Mouse (Mus musculus) forebrain, embryonic 16.5 days (tissue): ENCODE results near the gene Prdm11. TPM values are rescaled to one million over a fixed set of nuclear protein-coding genes. Genes with fewer than 3 reads are reported as not detected.

Source experiments
- ATAC-seq: fragments of 200-750 bp; cut with Nextera tagmentation; 2 replicates; pipeline ENCODE4 v1.8.0; 2017; ENCODE audit warnings: mild to moderate bottlenecking, moderate library complexity
- H3K27ac ChIP-seq: fragments of 300-500 bp; sonication (generic); 2 replicates; pipeline ENCODE4 v1.5.1; 2014; ENCODE audit warnings: low read length, control low read depth
- H3K27me3 ChIP-seq: fragments of 300-500 bp; sonication (generic); replicated peaks from 2 replicates; pipeline ENCODE4 v1.6.1; 2014; ENCODE audit warnings: low read length; ENCODE audit not compliant: control insufficient read depth, insufficient read depth
- H3K36me3 ChIP-seq: fragments of 300-500 bp; sonication (generic); 2 replicates; pipeline ENCODE4 v1.6.1; 2014; ENCODE audit not compliant: control insufficient read depth, insufficient read depth
- H3K4me1 ChIP-seq: fragments of 300-500 bp; sonication (generic); replicated peaks from 2 replicates; pipeline ENCODE4 v1.6.1; 2014; ENCODE audit warnings: low read length; ENCODE audit not compliant: control insufficient read depth, insufficient read depth
- H3K4me2 ChIP-seq: fragments of 300-500 bp; sonication (generic); 2 replicates; pipeline ENCODE4 v1.6.1; 2014; ENCODE audit warnings: mild to moderate bottlenecking, low read length, control low read depth
- H3K4me3 ChIP-seq: fragments of 300-500 bp; sonication (generic); replicated peaks from 2 replicates; pipeline ENCODE4 v1.5.1; 2014; ENCODE audit warnings: mild to moderate bottlenecking, low read length, control low read depth
- H3K9ac ChIP-seq: fragments of 300-500 bp; sonication (generic); replicated peaks from 2 replicates; pipeline ENCODE4 v1.6.1; 2014; ENCODE audit warnings: low read depth, low read length, control low read depth
- H3K9me3 ChIP-seq: fragments of 300-500 bp; sonication (generic); 2 replicates; pipeline ENCODE4 v1.6.1; 2016; ENCODE audit warnings: low read length; ENCODE audit not compliant: control insufficient read depth
- WGBS: fragments of 180-500 bp; shearing (Covaris S2); extraction: QIAGEN DNeasy Blood & Tissue Kit; methylation state at CpG from one replicate; pipeline ENCODE4 v1.1.7; 2014; 5-methylcytosine and 5-hydroxymethylcytosine counted together
- polyA plus RNA-seq: library from polyadenylated mRNA; unstranded; fragments of >200 nt; fragmentation: Nextera tagmentation; extraction: Ambion mirVana; gene quantifications from 2 replicates; pipeline ENCODE4 v1.2.1, GENCODE M21; 2015

The Prdm11 gene
- polyA plus RNA-seq, 1 experiment from 2014 or later = 2.4 TPM

DNA sequence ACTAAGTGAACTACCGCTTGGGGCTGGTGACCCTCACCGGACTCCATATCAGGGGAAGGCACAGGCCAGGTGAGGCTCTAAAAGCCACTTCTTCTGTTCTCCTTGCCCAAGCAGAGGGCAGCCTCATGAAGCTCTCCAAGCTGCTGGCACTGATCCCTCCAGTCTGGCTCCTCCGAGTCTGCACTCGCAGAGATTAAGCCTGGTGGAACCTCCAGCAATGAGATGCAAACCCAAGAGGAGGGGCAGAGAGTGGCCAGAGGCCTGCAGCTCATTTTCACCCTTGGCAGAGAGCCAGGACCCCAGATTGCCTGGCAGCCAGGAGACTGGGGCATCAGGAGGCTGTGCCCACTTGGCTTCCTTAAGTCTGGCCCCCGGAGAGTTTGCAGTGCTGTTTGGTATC is 27.1 kb downstream of the Prdm11 start:
- Histone ChIP-seq H3K27me3 (no peaks in the 10 kb centered on the region), H3K27ac (no peak overlapping the region), H3K36me3 (no peaks in the 10 kb centered on the region), H3K9ac (no peak overlapping the region), H3K9me3 (no peaks in the 10 kb centered on the region), H3K4me1 (peaks cover 23% of the 10 kb centered on the region), H3K4me2 (no peak overlapping the region), H3K4me3 (no peak overlapping the region)
- 55% methylated on average over 5 of the region's 5 CpGs for WGBS
- peak; percentile 31; the same call in 1 of the 2 replicates for ATAC-seq

DNA sequence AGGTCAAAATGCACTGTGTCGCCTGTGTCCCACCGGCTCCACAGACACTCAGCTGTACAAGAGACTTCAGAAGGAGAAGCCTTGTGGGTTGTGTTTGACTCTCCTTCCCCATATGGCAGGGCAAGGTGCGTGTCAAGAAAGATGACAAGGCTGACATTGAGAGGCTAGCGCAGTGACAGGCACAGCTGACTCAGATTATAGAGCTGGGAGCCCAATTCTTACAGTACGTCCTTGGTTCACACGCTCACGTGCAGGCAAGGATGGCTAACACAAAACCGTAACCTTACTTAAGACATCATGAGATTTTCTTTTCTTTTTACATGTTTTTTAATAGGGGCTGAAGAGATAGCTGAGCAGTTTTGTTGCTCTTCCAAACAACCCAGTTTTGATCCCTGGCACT is 28.8 kb downstream of the Prdm11 start:
- whole genome bisulfite sequencing = 83% methylated on average over 8 of the region's 8 CpGs
- no peak for ATAC-seq
- Histone ChIP-seq H3K4me1 (peaks cover 23% of the 10 kb centered on the region), H3K4me2 (no peak overlapping the region), H3K4me3 (no peak overlapping the region), H3K27ac (no peak overlapping the region), H3K36me3 (no peaks in the 10 kb centered on the region), H3K9me3 (no peaks in the 10 kb centered on the region), H3K9ac (no peak overlapping the region), H3K27me3 (no peaks in the 10 kb centered on the region)

DNA sequence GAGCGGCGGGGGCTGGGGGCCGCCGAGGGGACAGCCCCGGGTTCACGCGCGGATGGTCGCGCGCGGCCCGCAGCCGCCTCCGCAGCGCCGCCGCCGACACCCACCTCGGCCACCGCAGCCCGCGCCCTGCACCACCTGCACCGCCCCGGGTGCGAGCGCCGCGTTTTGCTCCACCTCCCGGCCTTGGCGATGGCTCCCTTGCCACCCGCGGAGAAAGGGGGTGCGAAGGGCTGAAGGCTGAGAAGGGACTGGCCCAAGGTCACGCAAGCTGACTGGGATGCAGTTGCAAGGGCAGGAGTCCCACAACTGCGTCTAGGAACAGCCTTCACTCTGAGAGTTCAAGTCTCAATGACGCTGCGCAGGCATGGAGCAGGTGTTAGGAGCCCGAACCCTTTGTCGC is 30.9 kb downstream of the Prdm11 start:
- Histone ChIP-seq H3K4me3 (peak overlapping the region; percentile 55), H3K9me3 (no peaks in the 10 kb centered on the region), H3K4me2 (peak overlapping the region; percentile 89), H3K27ac (no peak overlapping the region), H3K36me3 (no peaks in the 10 kb centered on the region), H3K4me1 (peaks cover 23% of the 10 kb centered on the region), H3K27me3 (no peaks in the 10 kb centered on the region), H3K9ac (peak overlapping the region; percentile 67)
- WGBS = 2% methylated on average over 21 of the region's 40 CpGs
- ATAC-seq = peak; percentile 41

DNA sequence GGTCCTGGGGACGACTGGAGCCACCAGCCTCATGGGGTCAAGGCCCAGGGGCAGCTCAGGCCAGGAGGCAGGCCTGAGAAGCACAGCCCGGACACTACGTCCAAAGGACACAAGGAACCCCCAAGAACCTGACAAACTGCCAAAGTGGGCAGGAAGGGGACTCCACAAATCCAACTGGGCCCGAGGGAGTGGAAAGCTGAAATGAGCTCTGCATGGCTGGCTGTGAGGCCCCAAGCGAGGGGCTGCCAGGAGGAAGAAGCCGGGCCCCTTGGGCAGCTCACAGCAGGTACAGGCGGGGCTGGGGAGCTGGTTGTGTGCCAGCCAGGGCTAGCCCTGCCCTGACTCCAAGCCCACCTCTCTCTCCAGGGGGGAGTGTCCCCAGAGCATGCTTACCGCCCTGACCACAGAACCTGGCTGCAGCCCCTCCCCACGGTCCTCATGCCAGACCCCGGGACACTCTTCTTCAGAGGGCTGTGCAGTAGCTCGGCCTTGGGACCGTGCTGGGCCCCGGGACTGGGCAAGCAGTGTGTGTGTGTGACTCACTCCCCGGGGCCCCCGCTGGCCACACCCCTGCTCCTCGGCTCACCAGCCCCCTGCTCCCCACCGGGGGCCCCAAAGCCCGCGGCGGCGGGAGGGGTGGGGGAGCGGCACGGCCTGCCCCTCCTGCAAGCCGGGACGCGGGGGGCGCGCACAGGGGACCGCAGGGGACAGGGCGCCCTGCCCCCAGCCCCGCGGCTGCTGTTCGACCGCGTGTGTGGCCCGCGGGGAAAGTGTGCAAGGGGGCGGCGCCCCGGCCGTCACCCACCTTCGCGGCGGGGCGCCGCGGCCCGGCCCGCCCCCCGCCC is 31.7 kb downstream of the Prdm11 start:
- Histone ChIP-seq H3K4me1 (peaks cover 23% of the 10 kb centered on the region), H3K4me2 (peak overlapping the region; percentile 89), H3K27ac (peak overlapping the region; percentile 17; the same call in 1 of the 2 replicates), H3K27me3 (no peaks in the 10 kb centered on the region), H3K9me3 (no peaks in the 10 kb centered on the region), H3K36me3 (no peaks in the 10 kb centered on the region), H3K4me3 (peak overlapping the region; percentile 55), H3K9ac (peak overlapping the region; percentile 67)
- WGBS = 3% methylated on average over 44 of the region's 50 CpGs
- ATAC-seq = peak; percentile 63

DNA sequence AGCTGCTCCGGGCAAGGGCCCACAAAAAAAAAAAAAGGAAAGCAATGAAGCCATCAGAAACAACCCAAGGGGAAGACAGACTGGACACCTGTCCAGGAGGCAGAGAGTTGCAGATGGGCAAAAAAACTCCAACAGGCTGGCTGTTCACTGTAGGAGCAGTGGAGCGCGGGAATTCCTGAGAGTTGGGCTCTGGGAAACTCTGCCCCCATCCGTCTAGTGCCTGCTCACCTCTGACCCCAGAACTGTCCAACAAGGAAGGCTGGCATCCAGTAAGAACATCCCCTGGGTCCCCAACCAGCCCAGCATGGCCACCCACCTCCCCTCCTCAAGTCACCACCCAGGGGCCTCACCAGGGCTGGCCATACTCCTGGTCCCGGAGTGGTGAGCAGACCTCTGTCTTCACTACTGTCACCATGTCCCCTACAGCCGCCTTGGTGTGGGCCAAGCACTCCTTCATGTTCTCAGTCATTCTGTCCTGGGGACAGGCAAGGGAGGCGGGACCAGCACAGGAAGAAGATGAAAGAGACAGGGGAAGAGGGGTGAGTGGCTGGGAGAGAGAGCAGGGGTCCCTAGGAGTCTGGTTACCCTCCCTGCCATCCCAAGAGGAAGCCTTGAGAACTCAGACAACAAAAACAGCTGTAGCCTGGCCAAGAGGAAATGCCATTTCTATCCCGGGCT is 32.4 kb downstream of the Prdm11 start:
- Histone ChIP-seq H3K4me2 (no peak overlapping the region), H3K4me1 (peaks cover 17% of the 10 kb centered on the region), H3K36me3 (no peaks in the 10 kb centered on the region), H3K27me3 (no peaks in the 10 kb centered on the region), H3K4me3 (no peak overlapping the region), H3K9ac (no peak overlapping the region), H3K9me3 (no peaks in the 10 kb centered on the region), H3K27ac (peak overlapping the region; percentile 17; the same call in 1 of the 2 replicates)
- ATAC-seq = no peak
- WGBS = 71% methylated on average over 8 of the region's 8 CpGs

DNA sequence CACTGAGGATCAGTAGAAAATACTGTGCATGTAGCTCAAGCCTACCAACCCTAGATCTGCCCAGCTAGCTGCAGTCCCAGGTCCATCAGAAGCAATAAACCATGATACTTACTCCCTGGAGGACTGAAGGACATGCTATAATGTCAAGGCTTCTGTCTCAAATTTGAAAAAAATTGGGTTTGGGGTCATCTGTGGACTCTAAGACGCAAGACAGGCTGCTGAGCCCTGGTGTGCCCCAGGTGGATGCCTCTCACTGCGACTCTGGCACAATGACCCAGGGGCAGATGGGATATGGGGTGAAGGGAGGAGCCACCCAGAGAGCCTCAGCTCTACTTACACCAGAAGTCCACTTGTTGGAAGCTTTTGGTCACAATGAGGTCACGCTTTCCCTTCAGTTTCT is 33.0 kb downstream of the Prdm11 start:
- Histone ChIP-seq H3K9ac (no peak overlapping the region), H3K4me3 (no peak overlapping the region), H3K4me2 (no peak overlapping the region), H3K4me1 (peaks cover 17% of the 10 kb centered on the region), H3K9me3 (no peaks in the 10 kb centered on the region), H3K27ac (no peak overlapping the region), H3K27me3 (no peaks in the 10 kb centered on the region), H3K36me3 (no peaks in the 10 kb centered on the region)
- ATAC-seq = no peak
- WGBS = 96% methylated on average over 3 of the region's 3 CpGs

DNA sequence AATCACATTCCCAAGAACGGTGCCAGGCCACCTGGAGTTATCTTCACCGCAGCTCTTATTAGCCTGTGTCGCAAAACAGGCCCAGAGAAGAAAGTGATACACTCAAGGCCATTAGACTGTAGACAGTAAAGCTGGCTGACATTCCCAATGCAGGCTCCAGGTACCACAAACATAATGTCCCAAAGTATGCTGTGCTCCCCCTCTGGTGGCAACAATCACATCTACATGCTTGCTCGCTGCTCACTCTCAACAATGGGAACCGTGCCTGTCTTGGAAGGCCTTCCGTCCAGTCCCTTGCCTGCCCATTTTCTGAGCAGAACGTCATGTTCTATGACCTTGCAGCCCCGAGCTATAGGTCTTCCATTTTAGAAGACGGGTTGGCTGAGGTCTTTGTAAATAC is 34.0 kb downstream of the Prdm11 start:
- Histone ChIP-seq H3K36me3 (no peaks in the 10 kb centered on the region), H3K4me1 (peaks cover 12% of the 10 kb centered on the region), H3K9ac (no peak overlapping the region), H3K27me3 (no peaks in the 10 kb centered on the region), H3K27ac (no peak overlapping the region), H3K9me3 (no peaks in the 10 kb centered on the region), H3K4me3 (no peak overlapping the region), H3K4me2 (no peak overlapping the region)
- ATAC-seq = no peak
- WGBS = 92% methylated on average over 9 of the region's 9 CpGs

DNA sequence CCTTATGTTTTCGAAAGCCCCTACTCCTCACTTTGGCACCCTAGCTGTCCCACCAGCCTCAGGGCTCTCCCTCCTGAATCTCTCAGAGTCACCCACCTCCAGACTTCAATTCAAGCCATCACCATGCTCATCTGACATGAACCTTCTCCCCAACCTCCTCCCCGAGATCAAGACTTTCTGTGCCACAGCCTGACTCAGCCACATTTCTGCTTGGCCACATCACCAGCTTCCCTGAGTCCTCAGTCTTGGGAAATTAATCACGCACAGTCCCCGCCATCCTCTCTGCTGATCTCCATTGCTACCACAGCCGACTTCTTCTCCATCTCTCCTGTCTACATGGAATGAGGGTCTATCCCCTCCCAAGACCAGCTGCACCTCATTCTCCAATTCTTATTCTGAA is 34.5 kb downstream of the Prdm11 start:
- Histone ChIP-seq H3K4me3 (no peak overlapping the region), H3K4me1 (peaks cover 11% of the 10 kb centered on the region), H3K4me2 (no peak overlapping the region), H3K27me3 (no peaks in the 10 kb centered on the region), H3K36me3 (no peaks in the 10 kb centered on the region), H3K27ac (no peak overlapping the region), H3K9ac (no peak overlapping the region), H3K9me3 (no peaks in the 10 kb centered on the region)
- no peak for ATAC-seq
- 95% methylated on average over 5 of the region's 5 CpGs for WGBS

DNA sequence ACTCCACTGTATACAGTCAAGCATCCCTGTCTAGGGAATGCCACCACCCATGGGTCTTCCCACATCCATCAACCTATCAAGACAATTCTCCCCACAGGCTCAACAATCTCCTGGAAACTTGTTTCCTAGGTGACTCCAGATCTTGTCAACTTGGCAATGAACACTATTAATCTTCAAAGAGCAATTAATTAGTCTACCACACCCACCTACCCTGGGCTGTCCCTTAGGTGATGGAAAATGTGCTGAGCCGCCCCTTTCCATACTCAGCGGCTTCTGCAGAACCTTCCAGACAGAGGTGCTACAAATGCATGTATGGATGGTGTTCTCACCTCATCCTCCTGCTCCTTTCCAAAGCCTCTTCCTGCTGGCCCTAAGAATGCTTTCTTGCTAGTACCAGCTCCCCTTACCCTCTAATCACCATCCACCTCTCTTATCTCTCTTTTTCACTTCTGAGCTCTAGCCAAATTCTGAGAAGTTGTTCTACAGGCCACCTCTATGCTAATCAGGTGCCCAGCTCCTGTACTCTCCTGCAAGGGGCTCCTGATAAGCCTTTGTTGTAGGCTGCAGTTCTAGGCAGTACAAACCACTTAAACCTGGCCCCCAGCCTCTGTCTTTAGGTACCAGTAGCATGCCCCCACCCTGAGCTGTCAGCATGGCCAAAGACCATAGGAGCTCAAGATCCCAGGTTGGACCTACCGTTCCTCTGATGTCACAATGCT is 37.8 kb downstream of the Prdm11 start:
- no peak overlapping the region for H3K9ac ChIP-seq
- 92% methylated on average over 3 of the region's 3 CpGs for WGBS
- H3K4me1 ChIP-seq = no peaks in the 10 kb centered on the region
- H3K4me3 ChIP-seq = no peak overlapping the region
- no peak overlapping the region for H3K4me2 ChIP-seq
- no peak for ATAC-seq
- H3K27me3 ChIP-seq = no peaks in the 10 kb centered on the region
- H3K9me3 ChIP-seq = no peaks in the 10 kb centered on the region
- no peak overlapping the region for H3K27ac ChIP-seq
- no peaks in the 10 kb centered on the region for H3K36me3 ChIP-seq
